Mouse (Mus musculus): ENCODE measurements around the gene Eml4.

DNA sequence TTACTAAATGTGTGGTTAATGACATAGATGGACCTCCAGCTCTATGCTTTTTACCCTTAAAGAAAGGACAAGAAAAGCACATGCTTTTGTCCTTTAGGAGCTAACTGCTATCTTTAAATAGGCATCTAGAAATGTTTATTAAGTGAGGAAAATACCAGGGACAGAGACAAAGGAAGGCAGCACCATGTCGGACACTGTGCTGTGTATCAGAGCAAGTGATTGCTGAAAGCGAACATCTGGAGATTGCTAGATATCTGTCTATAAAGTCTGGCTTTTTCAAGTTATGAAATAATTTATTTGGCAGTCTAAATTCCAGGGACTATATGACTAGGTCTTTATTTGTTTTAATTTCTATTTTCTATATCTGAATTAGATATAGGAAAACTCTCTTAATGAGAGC lies 4.8 kb downstream of the Eml4 start:
- no peak for TF ChIP-seq CTCF (conservative IDR thresholded peaks at IDR 0.05 in 1 of 2, IDR thresholded peaks at IDR 0.05 in 1 of 2; ENCODE audit: low read depth in 2 of 2, low read length in 2 of 2)
- no peak for TF ChIP-seq SIN3A (IDR thresholded peaks at IDR 0.05; ENCODE audit: low read length)
- TF ChIP-seq POLR2A (IDR thresholded peaks at IDR 0.05; ENCODE audit: low read depth, low read length) = no peak
- no peak for TF ChIP-seq MAFK (IDR thresholded peaks at IDR 0.05; ENCODE audit: insufficient replicate concordance, low read length)
